Mouse (Mus musculus) embryo, embryonic 10.5 days (tissue): ENCODE measurements around the gene Hist1h4j.

Experiments used
- DNase-seq: peaks from one replicate; pipeline ENCODE4 v3.0.0-alpha.2; 2015; ENCODE audit warnings: low spot score

Hist1h4j gene

DNA sequence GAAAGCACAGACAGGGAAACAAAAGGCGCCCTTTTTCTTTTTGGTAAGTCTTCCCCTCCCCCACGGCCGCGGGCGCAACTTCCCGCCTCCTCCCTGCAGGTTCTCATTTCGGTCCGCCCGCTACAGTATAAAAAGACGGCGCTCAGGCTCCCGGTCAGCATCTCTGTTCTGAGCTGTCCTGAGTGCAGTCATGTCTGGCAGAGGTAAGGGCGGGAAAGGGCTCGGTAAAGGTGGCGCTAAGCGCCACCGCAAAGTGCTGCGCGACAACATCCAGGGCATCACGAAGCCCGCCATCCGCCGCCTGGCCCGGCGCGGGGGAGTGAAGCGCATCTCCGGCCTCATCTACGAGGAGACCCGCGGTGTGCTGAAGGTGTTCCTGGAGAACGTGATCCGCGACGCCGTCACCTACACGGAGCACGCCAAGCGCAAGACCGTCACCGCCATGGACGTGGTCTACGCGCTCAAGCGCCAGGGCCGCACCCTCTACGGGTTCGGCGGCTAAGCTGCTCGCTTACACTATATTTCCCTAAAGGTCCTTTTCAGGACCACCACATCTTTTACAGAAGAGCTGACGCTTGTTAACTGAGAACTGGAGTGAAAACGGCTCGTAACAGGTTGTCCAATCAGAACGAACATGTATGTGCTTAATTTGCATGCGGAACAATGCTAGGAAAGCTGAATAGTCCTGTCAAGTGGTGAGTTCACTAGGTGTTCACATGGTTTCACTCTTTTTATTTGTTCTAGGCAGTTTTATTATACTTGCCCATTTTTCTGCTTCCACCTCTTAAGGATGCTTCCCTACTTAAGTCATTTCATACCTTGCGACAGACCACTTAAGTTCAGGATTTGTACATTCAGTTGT, at the start of gene Hist1h4j:
Gene Hist1h4j (plus strand): TSS at position 159 of the 862 bp plus-strand sequence.
- DNase-seq, result peak; percentile 96

GRCm38 (mm10) chr13:21697811-21698210, 37.1 kb upstream of the Hist1h4j start, which contains the start of gene Olfr1359:
Gene Olfr1359 (plus strand): TSS chr13:21698111.
- DNase-seq, result no peak

GRCm38 (mm10) chr13:21706669-21707068, 28.2 kb upstream of the Hist1h4j start:
- DNase-seq, result no peak

DNA sequence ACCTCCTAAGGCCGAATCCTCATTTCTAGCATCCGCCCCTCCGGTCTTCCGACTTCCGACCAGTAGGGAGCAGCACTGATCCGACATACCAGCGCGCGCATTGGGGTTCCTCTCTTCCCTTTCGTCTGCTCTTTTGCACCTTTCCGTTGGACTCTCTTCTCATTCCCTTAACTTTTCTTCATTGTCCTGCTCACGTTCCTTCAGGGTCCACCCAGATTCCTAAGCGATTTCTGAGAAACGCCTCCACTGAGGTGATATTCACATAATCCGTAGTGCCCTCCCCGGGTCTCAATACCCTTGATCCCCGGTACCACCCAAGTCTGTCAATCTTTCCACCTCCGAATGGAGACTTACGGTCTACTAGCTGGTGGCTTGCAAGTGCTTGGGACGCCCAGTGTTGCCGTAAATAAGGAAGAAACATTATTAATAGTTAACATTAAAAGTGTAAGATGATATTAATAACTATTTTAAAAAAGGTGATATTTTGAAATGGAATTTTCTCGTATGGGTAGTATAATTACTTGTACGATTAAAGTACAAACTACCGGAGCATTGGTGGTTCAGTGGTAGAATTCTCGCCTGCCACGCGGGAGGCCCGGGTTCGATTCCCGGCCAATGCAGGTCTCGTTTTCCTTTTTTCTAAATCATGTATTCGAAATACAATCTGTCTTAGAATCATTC, 24.7 kb upstream of the Hist1h4j start:
- DNase-seq, result peak; percentile 95

DNA sequence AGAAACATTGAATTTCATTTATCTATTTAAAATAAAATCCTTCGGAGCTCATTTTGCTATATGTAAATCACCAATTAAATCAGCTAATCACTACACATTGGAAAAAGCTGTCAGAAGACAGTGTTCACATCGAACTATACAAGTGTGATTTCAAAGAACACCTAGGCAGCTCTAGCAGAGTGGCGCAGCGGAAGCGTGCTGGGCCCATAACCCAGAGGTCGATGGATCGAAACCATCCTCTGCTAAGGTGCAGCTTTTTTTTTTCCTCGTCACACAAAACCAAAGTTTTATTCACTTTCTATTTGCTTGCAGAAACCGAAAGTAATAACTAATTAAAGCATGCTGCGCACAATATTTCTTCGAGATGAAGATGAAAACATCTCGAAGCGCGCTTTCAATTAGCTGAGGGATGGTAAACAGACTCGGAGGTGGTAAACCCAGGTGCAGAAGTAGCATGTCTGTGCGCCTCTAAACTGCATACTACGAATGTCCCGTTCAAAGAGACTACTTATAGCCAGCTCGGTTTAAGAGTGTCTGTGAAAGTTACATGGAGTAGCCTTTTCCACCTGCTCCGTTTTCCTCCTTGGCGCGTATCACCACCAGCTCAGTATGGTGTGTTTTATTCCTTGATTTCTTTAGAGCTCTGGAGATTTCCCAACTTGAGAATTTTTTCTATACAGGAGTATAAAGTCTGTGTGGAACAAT, 23.9 kb upstream of the Hist1h4j start:
- peak; percentile 88 for DNase-seq

DNA sequence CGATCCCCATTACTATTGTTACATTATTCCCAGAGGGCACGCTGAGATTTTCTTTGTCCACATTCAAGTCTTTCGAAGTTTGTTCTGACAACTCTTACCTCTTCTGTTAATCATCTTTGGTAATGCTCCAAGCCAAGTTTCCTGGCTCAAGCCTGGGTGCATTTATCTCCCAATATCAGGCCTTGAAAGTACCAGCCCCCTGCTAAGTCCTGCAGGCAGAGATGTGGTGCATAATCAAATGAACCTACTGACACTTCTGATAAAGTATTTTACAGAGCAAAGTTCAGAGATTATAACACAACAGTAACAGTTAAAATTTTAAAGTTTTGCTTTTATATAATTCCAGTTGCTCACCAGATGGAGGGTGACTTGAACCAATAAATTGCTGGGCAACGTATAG, 23.2 kb upstream of the Hist1h4j start:
- DNase-seq, result no peak

GRCm38 (mm10) chr13:21714725-21715124, 20.1 kb upstream of the Hist1h4j start:
- DNase-seq, result peak; percentile 84

DNA sequence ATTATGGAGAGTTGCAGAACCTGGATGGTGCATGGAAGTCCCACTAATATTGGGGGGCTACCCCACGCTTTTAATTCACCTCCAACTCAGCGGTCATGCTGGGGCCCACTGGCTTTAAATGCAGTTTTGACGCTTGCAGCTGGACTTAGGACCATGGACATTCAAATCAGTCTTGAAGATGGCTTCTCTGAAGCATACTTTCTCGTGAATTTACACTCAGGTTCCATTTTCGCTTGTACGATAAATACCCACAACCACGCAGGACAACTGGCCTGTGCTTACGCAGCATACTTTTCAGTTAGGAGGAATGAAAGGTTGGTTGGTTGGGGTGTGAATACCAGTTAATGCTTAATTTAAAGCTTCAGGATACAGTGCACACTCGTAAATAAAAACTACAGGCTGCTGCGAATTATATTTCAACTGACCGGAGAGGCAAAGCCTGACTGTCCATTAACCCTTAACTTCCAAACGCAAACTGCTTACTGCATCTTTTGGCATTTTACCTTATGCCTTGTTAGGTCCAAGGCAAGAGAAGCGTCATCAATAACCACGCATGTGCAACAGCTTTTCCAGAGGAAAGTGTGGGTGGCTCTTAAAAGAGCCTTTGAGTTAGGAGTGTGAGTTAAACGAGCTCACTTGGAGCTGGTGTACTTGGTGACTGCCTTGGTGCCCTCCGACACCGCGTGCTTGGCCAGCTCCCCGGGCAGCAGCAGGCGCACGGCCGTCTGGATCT, 19.6 kb upstream of the Hist1h4j start:
- DNase-seq, result peak; percentile 67

DNA sequence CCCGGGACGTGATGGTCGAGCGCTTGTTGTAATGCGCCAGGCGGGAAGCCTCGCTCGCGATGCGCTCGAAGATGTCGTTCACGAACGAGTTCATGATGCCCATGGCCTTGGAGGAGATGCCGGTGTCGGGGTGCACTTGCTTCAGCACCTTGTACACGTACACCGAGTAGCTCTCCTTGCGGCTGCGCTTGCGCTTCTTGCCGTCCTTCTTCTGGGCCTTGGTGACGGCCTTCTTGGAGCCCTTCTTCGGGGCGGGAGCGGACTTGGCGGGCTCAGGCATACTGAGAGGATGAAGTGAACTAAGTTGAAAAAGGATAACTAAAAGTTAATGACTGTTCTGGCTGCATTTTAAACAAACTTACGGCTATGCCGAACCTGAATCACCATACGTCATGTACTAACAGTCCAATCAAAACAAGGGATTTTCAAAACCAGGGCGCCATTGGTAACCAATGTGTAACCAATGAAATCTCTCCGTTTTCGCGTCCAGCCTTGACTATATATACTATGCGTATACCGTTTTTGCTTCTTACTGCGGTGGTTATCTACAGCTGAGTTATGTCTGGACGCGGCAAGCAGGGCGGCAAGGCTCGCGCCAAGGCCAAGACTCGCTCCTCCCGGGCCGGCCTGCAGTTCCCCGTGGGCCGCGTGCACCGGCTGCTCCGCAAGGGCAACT, 18.9 kb upstream of the Hist1h4j start, which contains the start of the genes Hist1h2bl and Hist1h2ai:
Gene Hist1h2bl (minus strand): TSS at position 280 of the 676 bp plus-strand sequence.
Gene Hist1h2ai (plus strand): TSS at position 559 of the 676 bp plus-strand sequence.
- DNase-seq, result peak; percentile 98

DNA sequence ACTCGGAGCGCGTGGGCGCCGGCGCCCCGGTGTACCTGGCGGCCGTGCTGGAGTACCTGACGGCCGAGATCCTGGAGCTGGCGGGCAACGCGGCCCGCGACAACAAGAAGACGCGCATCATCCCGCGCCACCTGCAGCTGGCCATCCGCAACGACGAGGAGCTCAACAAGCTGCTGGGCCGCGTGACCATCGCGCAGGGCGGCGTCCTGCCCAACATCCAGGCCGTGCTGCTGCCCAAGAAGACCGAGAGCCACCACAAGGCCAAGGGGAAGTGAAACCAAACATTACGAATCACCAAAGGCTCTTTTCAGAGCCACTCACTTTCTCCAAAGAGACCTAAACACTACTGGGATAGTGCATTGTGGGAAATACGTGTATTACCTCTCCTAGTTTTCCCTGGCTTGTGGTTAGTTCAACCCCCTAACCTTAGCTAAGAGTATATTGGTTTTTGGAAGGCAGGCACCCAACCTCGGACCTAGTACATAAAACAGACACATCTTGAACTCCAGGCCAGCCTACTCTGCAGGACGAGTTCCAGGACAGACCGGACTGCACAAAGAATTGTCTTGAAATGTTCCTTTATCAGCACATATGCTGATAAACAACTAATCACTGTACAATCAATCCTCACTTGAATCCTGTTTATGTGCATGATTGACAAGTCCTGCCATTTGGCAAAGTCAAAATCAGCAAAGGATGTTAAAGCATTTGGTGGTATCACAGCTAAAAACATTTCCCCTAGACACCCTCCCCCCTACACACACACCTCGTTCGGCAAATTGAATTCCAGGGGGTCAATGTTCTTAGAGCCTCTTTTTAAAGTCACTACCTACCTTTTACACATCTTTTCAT, 18.1 kb upstream of the Hist1h4j start:
- peak; percentile 83 for DNase-seq

DNA sequence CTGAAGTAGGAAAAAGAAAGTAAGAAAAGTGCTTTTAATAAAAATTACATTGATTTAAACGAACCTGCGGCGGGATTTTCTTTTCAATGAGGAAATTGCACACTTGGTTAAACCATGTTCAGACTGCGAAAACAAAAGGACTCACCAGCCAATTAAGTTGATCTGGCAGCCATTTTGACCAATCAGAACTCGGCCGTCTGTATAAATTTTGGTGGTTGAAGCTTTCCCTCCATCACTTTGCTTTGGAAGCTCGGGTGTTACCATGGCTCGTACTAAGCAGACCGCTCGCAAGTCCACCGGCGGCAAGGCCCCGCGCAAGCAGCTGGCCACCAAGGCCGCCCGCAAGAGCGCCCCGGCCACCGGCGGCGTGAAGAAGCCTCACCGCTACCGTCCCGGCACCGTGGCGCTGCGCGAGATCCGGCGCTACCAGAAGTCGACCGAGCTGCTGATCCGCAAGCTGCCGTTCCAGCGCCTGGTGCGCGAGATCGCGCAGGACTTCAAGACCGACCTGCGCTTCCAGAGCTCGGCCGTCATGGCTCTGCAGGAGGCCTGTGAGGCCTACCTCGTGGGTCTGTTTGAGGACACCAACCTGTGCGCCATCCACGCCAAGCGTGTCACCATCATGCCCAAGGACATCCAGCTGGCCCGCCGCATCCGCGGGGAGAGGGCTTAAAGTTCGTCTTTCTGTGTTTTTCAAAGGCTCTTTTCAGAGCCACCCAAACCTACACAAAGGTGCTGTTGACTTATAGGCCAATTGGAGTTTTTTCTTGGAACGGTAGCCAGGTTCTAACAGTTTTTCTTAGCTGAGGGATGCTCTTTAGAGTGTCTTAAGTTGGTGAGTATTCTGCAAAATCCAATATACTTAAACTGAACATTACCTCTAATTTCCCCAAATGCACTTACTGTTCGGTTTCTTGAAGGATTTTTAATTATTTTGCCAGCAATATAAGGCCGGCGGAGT, 17.2 kb upstream of the Hist1h4j start, which contains the start of gene Hist1h3h:
Gene Hist1h3h (plus strand): TSS at position 263 of the 961 bp plus-strand sequence.
- DNase-seq, result peak; percentile 96

DNA sequence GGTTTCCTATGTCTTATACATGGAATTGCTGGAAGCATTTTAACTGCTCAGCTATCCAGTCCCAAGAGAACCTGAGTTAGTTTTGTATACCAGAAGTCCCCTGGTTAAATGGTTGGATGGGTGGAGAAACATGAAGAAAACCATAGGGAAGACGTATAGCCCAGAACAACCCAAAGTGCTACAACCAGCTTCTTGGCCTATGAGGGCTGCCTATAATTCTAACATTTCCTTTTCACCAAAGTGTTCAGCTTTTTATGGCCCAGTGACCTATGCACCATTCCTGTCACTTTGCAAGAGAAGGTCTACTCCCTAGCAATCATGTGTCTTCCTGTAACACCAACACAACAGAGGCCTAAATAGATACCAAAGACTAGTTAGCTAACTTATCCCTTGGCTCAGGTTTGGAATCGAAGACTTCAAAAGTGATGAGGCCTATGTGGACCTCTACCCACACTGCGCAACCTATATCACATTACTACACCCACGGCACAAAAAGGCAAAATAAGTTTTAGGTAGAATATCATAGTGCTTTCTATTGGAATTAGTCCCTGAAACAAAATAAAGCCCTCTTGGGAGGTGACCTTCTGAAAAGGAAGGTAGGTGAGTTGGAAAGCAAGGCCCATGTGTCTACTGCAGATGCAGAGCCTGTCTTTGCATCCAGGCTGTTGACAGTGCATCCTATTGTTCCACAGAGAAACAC, 16.3 kb upstream of the Hist1h4j start:
- DNase-seq, result peak; percentile 72

DNA sequence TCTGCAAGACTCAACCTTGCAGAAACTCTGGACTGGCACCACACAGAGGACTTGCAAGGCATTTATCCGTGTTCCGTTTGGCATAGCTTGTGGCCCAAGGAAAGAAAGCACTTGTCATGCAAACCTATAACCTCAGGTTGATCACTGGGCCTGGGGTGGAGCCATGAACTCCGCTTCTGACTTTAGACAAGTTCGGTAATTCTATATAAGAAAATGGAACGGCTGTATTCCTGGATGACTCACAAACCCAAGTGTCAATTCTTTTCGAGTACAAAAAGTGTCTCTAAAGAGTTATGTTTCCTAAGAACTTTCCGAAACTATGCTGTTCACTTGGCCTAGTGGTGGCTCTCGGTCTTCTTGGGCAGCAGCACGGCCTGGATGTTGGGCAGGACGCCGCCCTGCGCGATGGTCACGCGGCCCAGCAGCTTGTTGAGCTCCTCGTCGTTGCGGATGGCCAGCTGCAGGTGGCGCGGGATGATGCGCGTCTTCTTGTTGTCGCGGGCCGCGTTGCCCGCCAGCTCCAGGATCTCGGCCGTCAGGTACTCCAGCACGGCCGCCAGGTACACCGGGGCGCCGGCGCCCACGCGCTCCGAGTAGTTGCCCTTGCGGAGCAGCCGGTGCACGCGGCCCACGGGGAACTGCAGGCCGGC, 13.6 kb upstream of the Hist1h4j start:
- peak; percentile 67 for DNase-seq

- DNase-seq, result peak; percentile 96
Measured at GRCm38 (mm10) chr13:21721757-21722372, 13.0 kb upstream of the Hist1h4j start, which contains the start of gene Hist1h2bm. Gene Hist1h2bm (plus strand): TSS chr13:21722044.

DNA sequence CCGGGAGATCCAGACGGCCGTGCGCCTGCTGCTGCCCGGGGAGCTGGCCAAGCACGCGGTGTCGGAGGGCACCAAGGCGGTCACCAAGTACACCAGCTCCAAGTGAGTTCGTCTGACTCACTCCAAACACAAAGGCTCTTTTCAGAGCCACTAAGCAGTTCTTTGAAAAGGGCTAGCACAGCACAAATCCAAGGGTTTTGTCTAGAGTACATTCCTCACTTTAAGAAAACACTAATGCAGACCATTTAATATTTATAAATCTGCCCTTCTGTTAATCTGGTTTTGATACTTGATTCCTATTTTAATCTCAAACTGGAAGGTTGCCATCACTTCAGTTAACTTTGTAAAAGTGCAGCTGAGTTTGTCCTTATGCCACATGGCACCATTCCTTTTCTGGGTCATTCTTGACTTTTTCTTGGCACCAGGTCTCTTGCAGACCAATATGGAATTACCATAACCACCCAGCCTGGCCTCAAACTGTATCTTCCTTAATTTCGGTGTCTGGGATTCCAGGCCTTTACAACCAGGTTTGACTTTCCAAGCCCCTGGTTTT, 12.4 kb upstream of the Hist1h4j start:
- peak; percentile 76 for DNase-seq

DNA sequence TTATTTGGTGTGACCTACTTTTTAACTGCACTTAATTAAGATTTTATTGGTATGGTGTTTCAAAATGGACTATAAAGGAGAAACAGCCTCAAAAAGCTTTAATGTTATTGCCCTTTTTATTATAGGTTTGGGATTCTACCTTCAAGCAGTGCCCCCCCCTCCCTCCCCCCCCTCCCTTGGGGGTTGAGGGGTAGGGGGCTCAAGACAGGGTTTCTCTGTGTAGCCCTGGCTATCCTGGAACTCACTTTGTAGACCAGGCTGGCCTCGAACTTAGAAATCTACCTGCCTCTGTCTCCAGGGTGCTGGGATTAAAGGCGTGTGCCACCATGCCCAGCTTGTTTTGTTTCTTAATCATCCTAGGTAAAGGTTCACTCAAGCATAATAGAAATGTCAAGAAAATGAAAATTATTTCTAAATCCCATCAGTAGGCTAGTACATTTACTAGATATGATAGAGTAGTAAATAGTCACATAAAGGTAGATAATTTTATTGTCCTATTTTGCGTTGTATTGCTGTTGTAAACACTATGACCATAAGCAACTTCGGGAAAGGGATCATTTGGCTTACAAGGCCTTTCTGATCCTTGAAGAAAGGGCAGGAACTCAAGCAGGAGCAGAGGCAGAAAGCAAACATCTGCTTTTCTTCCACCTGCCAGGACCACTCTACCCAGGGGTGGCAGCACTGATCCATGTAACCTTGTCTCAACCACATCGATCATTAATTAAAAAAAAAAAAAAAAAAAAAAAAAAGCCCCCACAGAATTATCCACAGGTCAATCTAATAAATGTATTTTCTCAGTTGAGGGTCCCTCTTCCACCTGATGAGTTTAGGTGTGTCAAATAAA, 11.6 kb upstream of the Hist1h4j start:
- DNase-seq, result peak; percentile 64
